Mouse (Mus musculus) CH12.LX (cell line): ENCODE results near the gene Ttc7b. TPM values are rescaled to one million over a fixed set of nuclear protein-coding genes. Genes with fewer than 3 reads are reported as not detected.

Experiments
- DNase-seq: peaks from one replicate; pipeline ENCODE4 v3.0.0-alpha.2; 2013; ENCODE audit errors: extremely low read depth
- H3K27ac ChIP-seq: 2 replicates; pipeline ENCODE4 v1.5.1; 2012; ENCODE audit warnings: low read depth, mild to moderate bottlenecking, control low read depth, moderate library complexity; ENCODE audit not compliant: insufficient read depth
- H3K27me3 ChIP-seq: replicated peaks from 2 replicates; pipeline ENCODE3; 2012; ENCODE audit warnings: inconsistent platforms
- H3K36me3 ChIP-seq, 2 experiments: replicated peaks in 1 of 2; 2 replicates each; pipeline versions ENCODE3 to v1.6.1; 2012; ENCODE audit warnings: inconsistent platforms in 1 of 2, low read length in 1 of 2, mild to moderate bottlenecking in 1 of 2, mixed read lengths in 1 of 2, moderate library complexity in 1 of 2; ENCODE audit not compliant: control insufficient read depth in 1 of 2, insufficient read depth in 1 of 2
- H3K4me1 ChIP-seq, 2 experiments: 2 replicates each; pipeline ENCODE4 v1.6.1; 2012; ENCODE audit warnings: inconsistent platforms in 1 of 2, moderate library complexity in 1 of 2; ENCODE audit not compliant: insufficient read depth in 2 of 2, control insufficient read depth in 1 of 2
- H3K4me2 ChIP-seq: 2 replicates; pipeline ENCODE4 v1.6.1; 2012; ENCODE audit warnings: low read depth, mild to moderate bottlenecking, control low read depth; ENCODE audit not compliant: poor library complexity, insufficient read depth, severe bottlenecking
- H3K4me3 ChIP-seq, 3 experiments: fragments of 150-350 bp in 1 of 3; sonication (generic) in 1 of 3; replicated peaks in 1 of 3; 2 replicates each; pipeline versions ENCODE3 to v1.5.1; 2011 to 2012; ENCODE audit warnings: low read depth in 2 of 3, low read length in 2 of 3, mild to moderate bottlenecking in 2 of 3, moderate library complexity in 2 of 3, control low read depth in 1 of 3, improper control_type of control experiment in 1 of 3, inconsistent platforms in 1 of 3, mixed read lengths in 1 of 3; ENCODE audit not compliant: poor library complexity in 1 of 3
- H3K79me2 ChIP-seq: replicated peaks from 2 replicates; pipeline ENCODE4 v1.6.1; 2012; ENCODE audit warnings: mild to moderate bottlenecking, moderate library complexity; ENCODE audit not compliant: control insufficient read depth, poor library complexity, insufficient read depth, severe bottlenecking; ENCODE audit errors: extremely low read depth
- H3K9ac ChIP-seq: 2 replicates; pipeline ENCODE4 v1.6.1; 2012; ENCODE audit warnings: low read depth, mild to moderate bottlenecking, control low read depth, moderate library complexity; ENCODE audit not compliant: insufficient read depth
- H3K9me3 ChIP-seq: replicated peaks from 2 replicates; pipeline ENCODE3; 2012; ENCODE audit warnings: low read length, inconsistent platforms, mixed read lengths
- BHLHE40 ChIP-seq: IDR thresholded peaks from 2 replicates; pipeline ENCODE4 v1.6.1; 2011; ENCODE audit warnings: mild to moderate bottlenecking, low read depth, low read length, improper control_type of control experiment
- CHD2 ChIP-seq: IDR thresholded peaks from 2 replicates; pipeline ENCODE4 v1.6.1; 2011; ENCODE audit warnings: low read length, improper control_type of control experiment
- CTCF ChIP-seq, 2 experiments: IDR thresholded peaks in 1 of 2; conservative IDR thresholded peaks in 1 of 2; 2 replicates each; pipeline ENCODE4 v1.5.1; 2011 to 2012; ENCODE audit warnings: low read depth in 2 of 2, low read length in 2 of 2, improper control_type of control experiment in 1 of 2, inconsistent platforms in 1 of 2, mild to moderate bottlenecking in 1 of 2, moderate library complexity in 1 of 2
- E2F4 ChIP-seq: IDR thresholded peaks from 2 replicates; pipeline ENCODE4 v1.6.1; 2011; ENCODE audit warnings: low read depth, low read length, improper control_type of control experiment; ENCODE audit not compliant: insufficient replicate concordance
- ELF1 ChIP-seq: IDR thresholded peaks from 2 replicates; pipeline ENCODE4 v1.6.1; 2014; ENCODE audit warnings: low read depth, mild to moderate bottlenecking, inconsistent platforms, low read length, improper control_type of control experiment
- GABPA ChIP-seq: IDR thresholded peaks from 2 replicates; pipeline ENCODE4 v1.6.1; 2012; ENCODE audit warnings: low read depth, low read length, improper control_type of control experiment, inconsistent platforms; ENCODE audit not compliant: insufficient replicate concordance
- MAZ ChIP-seq: IDR thresholded peaks from 2 replicates; pipeline ENCODE4 v1.6.1; 2012; ENCODE audit warnings: low read depth, mild to moderate bottlenecking, inconsistent platforms, low read length, improper control_type of control experiment, moderate library complexity
- MXI1 ChIP-seq: IDR thresholded peaks from 2 replicates; pipeline ENCODE4 v1.6.1; 2011; ENCODE audit warnings: mild to moderate bottlenecking, low read depth, low read length, improper control_type of control experiment
- NELFE ChIP-seq: IDR thresholded peaks from 2 replicates; pipeline ENCODE4 v1.6.1; 2011; ENCODE audit warnings: low read depth, low read length, improper control_type of control experiment
- NRF1 ChIP-seq: IDR thresholded peaks from 2 replicates; pipeline ENCODE4 v1.6.1; 2014; ENCODE audit warnings: low read depth, mild to moderate bottlenecking, inconsistent platforms, low read length, improper control_type of control experiment, moderate library complexity
- POLR2A ChIP-seq: IDR thresholded peaks from 2 replicates; pipeline ENCODE4 v1.6.1; 2011; ENCODE audit warnings: low read depth, mild to moderate bottlenecking, improper control_type of control experiment, low read length
- POLR2AphosphoS2 ChIP-seq: IDR thresholded peaks from 2 replicates; pipeline ENCODE4 v1.6.1; 2011; ENCODE audit warnings: low read depth, low read length, improper control_type of control experiment
- SMC3 ChIP-seq: IDR thresholded peaks from 2 replicates; pipeline ENCODE4 v1.6.1; 2011; ENCODE audit warnings: low read depth, low read length, improper control_type of control experiment
- TBP ChIP-seq: conservative IDR thresholded peaks from 2 replicates; pipeline ENCODE4 v1.6.1; 2011; ENCODE audit warnings: low read depth, low read length, improper control_type of control experiment
- TCF12 ChIP-seq: IDR thresholded peaks from 2 replicates; pipeline ENCODE4 v1.6.1; 2014; ENCODE audit warnings: low read depth, mild to moderate bottlenecking, inconsistent platforms, low read length, improper control_type of control experiment
- UBTF ChIP-seq: IDR thresholded peaks from 2 replicates; pipeline ENCODE4 v1.6.1; 2012; ENCODE audit warnings: low read depth, mild to moderate bottlenecking, inconsistent platforms, low read length, improper control_type of control experiment, moderate library complexity
- USF1 ChIP-seq: IDR thresholded peaks from 2 replicates; pipeline ENCODE4 v1.6.1; 2014; ENCODE audit warnings: low read depth, mild to moderate bottlenecking, inconsistent platforms, low read length, improper control_type of control experiment
- USF2 ChIP-seq: conservative IDR thresholded peaks from 2 replicates; pipeline ENCODE4 v1.6.1; 2011; ENCODE audit warnings: low read depth, low read length, improper control_type of control experiment
- ZC3H11A ChIP-seq: IDR thresholded peaks from 2 replicates; pipeline ENCODE4 v1.6.1; 2012; ENCODE audit warnings: low read depth, mild to moderate bottlenecking, inconsistent platforms, low read length, improper control_type of control experiment
- ZKSCAN1 ChIP-seq: IDR thresholded peaks from 2 replicates; pipeline ENCODE4 v1.6.1; 2012; ENCODE audit warnings: low read depth, inconsistent platforms, low read length, improper control_type of control experiment, borderline replicate concordance
- ZNF384 ChIP-seq: IDR thresholded peaks from 2 replicates; pipeline ENCODE4 v1.6.1; 2012; ENCODE audit warnings: low read depth, low read length, improper control_type of control experiment, inconsistent platforms
- dilution Hi-C: fragments of 300-500 bp; cut with MboI; formaldehyde crosslinking; loops from 2 replicates; pipeline ENCODE4 v1.14.3; 2020; ENCODE audit warnings: low sequenced_read_pairs; ENCODE audit not compliant: extremely low pct_unique_long_range_greater_than_20kb, extremely low pct_ligation_motif_present
- in situ Hi-C: fragments of 300-500 bp; cut with MboI; formaldehyde crosslinking; loops from 3 replicates; pipeline ENCODE4 v1.14.3; 2019; ENCODE audit warnings: low sequenced_read_pairs, low pct_ligation_motif_present, low pct_unique_long_range_greater_than_20kb, mixed read lengths
- polyA plus RNA-seq: library from polyadenylated mRNA; unstranded; fragments of >175 nt; gene quantifications from 2 replicates; pipeline ENCODE4 v1.2.1, GENCODE M21; 2012; ENCODE audit warnings: low read depth; ENCODE audit not compliant: insufficient read length
- total RNA-seq, 2 experiments: library from RNA; depleted of rRNA; stranded (reverse); fragments of 300-350 nt in 1 of 2; fragments of >200 nt in 1 of 2; gene quantifications; 2 replicates each; pipeline ENCODE4 v1.2.3; 2012 to 2014

The Ttc7b gene
- total and polyA plus RNA-seq, 3 experiments: 7.8 to 18.3 (median 12.7) TPM

DNA sequence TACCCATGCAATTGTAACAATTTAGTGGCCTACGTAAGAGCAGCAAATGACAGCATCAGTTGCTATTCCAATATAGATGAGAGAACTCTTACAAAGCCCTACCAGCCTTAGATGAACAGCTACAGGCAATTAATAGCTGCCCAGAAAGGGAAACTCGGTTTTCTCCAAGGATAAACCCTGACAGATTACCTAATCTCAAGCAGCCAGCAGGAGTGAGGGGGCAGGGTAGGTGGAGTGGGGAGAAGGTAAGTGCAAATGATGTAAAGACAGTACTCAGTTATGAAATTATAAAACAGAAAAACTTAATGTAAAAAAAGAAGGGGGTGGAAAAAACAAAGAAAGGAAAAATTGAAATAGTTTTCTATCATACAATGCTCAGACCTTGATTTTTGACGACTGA is 47.0 kb upstream of the Ttc7b start:
- Histone ChIP-seq H3K36me3 (peaks cover 0 to 35% of the 10 kb centered on the region in 2 experiments), H3K4me2 (no peak overlapping the region)

DNA sequence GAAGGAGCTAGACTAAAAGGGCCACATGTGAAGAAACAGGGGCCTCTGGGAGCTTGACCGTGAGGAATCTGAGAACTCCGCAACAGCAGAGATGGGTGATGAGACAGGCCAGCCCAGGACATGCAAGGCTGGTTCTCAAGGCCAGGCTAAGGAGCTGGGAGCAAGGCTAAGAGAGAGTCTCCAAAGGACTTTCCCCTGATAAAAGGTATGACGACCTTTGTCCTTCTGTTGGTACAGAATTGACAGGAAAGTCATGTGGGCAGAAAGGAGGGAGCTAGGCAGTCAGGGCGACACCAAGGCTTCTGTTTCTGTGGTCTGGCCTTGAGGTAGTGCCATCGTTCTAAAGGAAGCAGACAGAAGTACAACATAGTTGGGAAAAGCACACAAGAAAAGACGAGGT is 33.0 kb upstream of the Ttc7b start:
- no peak for DNase-seq
- Histone ChIP-seq H3K4me1 (no peaks in the 10 kb centered on the region), H3K79me2 (no peaks in the 10 kb centered on the region), H3K9ac (no peak overlapping the region), H3K4me3 (no peak overlapping the region), H3K9me3 (no peaks in the 10 kb centered on the region), H3K4me2 (no peak overlapping the region), H3K36me3 (peaks cover 8 to 47% of the 10 kb centered on the region in 2 experiments), H3K27me3 (no peaks in the 10 kb centered on the region), H3K27ac (no peak overlapping the region)
- in situ Hi-C loops: no loop called here
- dilution Hi-C loops: no loop called here
- TF ChIP-seq TCF12: no peak
- TF ChIP-seq ZKSCAN1: no peak
- TF ChIP-seq GABPA: no peak
- TF ChIP-seq MXI1: no peak
- TF ChIP-seq ELF1: no peak
- TF ChIP-seq USF2: no peak
- no peak for TF ChIP-seq ZC3H11A
- TF ChIP-seq USF1: no peak
- no peak for TF ChIP-seq E2F4
- no peak for TF ChIP-seq BHLHE40
- TF ChIP-seq MAZ: no peak
- TF ChIP-seq SMC3: no peak
- no peak for TF ChIP-seq POLR2A
- TF ChIP-seq POLR2AphosphoS2: no peak
- TF ChIP-seq ZNF384: no peak
- TF ChIP-seq NRF1: no peak
- TF ChIP-seq TBP: no peak
- no peak for TF ChIP-seq CHD2
- no peak for TF ChIP-seq UBTF
- TF ChIP-seq NELFE: no peak

More for the DNA sequence above, 47.0 kb upstream of the Ttc7b start:
- dilution Hi-C loops (no loop called here), in situ Hi-C loops (no loop called here)
- H3K4me3 ChIP-seq: no peak overlapping the region
- H3K4me1 ChIP-seq: no peaks in the 10 kb centered on the region
- H3K27ac ChIP-seq: no peak overlapping the region
- DNase-seq: no peak
- TF ChIP-seq CHD2: no peak
- TF ChIP-seq CTCF (conservative IDR thresholded peaks at IDR 0.05 in 1 of 2, IDR thresholded peaks at IDR 0.05 in 1 of 2; ENCODE audit: low read depth in 2 of 2, low read length in 2 of 2): no peak
- no peaks in the 10 kb centered on the region for H3K79me2 ChIP-seq
- H3K27me3 ChIP-seq: no peaks in the 10 kb centered on the region
- H3K9me3 ChIP-seq: no peaks in the 10 kb centered on the region
- no peak overlapping the region for H3K9ac ChIP-seq
